Mouse (Mus musculus): Measurements from ENCODE around the gene Slc12a3. TPM values are rescaled to one million over a fixed set of nuclear protein-coding genes. Genes with fewer than 3 reads are reported as not detected.

Gene Slc12a3
- polyA plus RNA-seq, 1 experiment from 2014 or later, result 0.08 TPM

DNA sequence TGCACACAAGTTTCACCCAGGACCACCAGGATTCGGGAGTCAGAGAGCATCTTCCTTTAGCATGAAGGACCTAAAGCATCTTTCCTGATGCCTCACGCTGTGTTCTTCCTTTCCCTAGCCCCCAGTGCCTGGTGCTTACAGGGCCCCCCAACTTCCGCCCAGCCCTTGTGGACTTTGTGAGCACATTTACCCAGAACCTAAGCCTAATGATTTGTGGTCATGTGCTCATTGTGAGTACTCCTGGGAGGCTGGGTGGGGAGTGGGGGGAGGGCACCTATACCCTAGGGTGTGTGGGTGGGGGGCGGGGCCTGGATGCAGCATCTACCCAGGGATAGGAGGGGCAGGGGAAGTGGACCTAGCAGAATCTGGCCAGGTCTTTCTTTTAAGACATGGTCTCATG is 16.7 kb downstream of the Slc12a3 start:
- Histone ChIP-seq H3K4me3 (ENCODE audit: low read length) (no peak overlapping the region), H3K4me1 (replicated peaks; ENCODE audit: control insufficient read depth, insufficient read depth, low read length) (no peaks in the 10 kb centered on the region), H3K27ac (ENCODE audit: low read length) (no peak overlapping the region), H3K27me3 (ENCODE audit: control insufficient read depth, insufficient read depth, low read depth, low read length) (no peaks in the 10 kb centered on the region), H3K9ac (ENCODE audit: low read length) (no peak overlapping the region), H3K4me2 (ENCODE audit: low read depth, low read length) (no peak overlapping the region), H3K36me3 (ENCODE audit: control insufficient read depth, insufficient read depth, low read length) (no peaks in the 10 kb centered on the region), H3K9me3 (ENCODE audit: control insufficient read depth, low read length) (no peaks in the 10 kb centered on the region)
- WGBS, result 80% methylated on average over 4 of the region's 4 CpGs
- ATAC-seq (ENCODE audit: low read depth), result no peak

DNA sequence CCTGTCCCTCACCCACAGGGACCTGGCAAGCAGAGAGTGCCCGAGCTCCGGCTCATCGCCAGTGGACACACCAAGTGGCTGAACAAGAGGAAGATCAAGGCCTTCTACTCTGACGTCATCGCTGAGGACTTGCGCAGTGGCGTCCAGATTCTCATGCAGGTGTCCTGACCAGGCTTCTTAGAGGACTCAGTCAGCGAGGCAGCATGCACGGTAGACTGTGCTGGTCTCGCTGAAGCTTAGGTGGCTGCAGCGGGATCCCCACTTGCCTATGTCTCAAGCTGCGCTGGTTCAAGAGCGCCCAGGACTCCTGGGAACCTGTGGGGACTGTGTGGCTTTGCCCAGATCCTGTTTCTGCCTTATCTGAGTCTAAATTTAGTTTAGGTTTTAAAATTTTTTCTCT is 17.3 kb downstream of the Slc12a3 start:
- Histone ChIP-seq H3K9ac (ENCODE audit: low read length) (no peak overlapping the region), H3K27ac (ENCODE audit: low read length) (no peak overlapping the region), H3K4me1 (replicated peaks; ENCODE audit: control insufficient read depth, insufficient read depth, low read length) (no peaks in the 10 kb centered on the region), H3K9me3 (ENCODE audit: control insufficient read depth, low read length) (no peaks in the 10 kb centered on the region), H3K27me3 (ENCODE audit: control insufficient read depth, insufficient read depth, low read depth, low read length) (no peaks in the 10 kb centered on the region), H3K36me3 (ENCODE audit: control insufficient read depth, insufficient read depth, low read length) (no peaks in the 10 kb centered on the region), H3K4me3 (ENCODE audit: low read length) (no peak overlapping the region), H3K4me2 (ENCODE audit: low read depth, low read length) (no peak overlapping the region)
- no peak for ATAC-seq (ENCODE audit: low read depth)
- WGBS, result 88% methylated on average over 13 of the region's 13 CpGs

DNA sequence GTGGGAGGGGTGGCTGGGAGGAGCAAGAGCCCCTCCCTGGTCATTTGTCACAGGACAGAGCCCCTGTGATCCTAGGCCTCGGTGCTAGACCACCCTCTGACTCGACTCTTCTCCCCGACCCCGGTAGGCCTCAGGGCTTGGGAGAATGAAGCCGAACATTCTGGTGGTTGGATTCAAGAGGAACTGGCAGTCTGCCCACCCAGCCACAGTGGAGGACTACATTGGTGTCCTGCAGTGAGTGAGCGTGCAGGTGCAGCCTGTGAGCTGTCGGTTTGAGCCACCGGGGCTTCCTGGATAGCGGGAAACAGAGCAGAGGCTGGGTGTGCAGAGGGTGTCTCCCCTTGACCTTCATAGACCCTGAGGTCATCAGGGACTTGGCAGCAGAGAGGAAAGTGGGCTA is 19.4 kb downstream of the Slc12a3 start:
- Histone ChIP-seq H3K9ac (ENCODE audit: low read length) (no peak overlapping the region), H3K4me1 (replicated peaks; ENCODE audit: control insufficient read depth, insufficient read depth, low read length) (no peaks in the 10 kb centered on the region), H3K4me3 (ENCODE audit: low read length) (no peak overlapping the region), H3K27me3 (ENCODE audit: control insufficient read depth, insufficient read depth, low read depth, low read length) (no peaks in the 10 kb centered on the region), H3K4me2 (ENCODE audit: low read depth, low read length) (no peak overlapping the region), H3K36me3 (ENCODE audit: control insufficient read depth, insufficient read depth, low read length) (no peaks in the 10 kb centered on the region), H3K9me3 (ENCODE audit: control insufficient read depth, low read length) (no peaks in the 10 kb centered on the region), H3K27ac (ENCODE audit: low read length) (no peak overlapping the region)
- 43% methylated on average over 9 of the region's 9 CpGs for WGBS
- ATAC-seq (ENCODE audit: low read depth), result 0 out of 2 replicates have a peak, but pooled peaks have one; percentile 21

DNA sequence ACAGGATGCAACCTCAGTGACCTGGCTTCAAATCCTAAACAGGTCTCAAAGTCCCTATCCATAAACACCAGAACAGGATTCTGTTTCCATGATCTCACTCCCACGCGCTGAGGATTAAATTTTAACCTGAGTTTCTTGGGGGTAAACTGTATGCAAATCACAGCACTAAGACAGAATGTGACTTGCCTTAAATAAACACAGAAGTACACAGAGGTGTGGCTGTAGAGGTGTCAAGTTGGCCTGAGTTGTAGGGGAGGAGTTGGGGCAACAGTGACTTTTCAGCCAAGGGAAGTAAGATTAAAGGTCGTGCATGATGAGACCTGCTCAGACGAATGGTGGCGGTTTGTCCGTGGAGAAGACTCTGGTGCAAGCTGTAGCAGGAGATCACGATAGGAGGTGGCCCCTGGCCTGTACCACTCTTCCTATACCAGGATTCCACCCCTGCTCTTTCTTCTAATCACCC is 25.1 kb downstream of the Slc12a3 start:
- Histone ChIP-seq H3K4me1 (replicated peaks; ENCODE audit: control insufficient read depth, insufficient read depth, low read length) (peaks cover 12% of the 10 kb centered on the region), H3K4me3 (ENCODE audit: low read length) (no peak overlapping the region), H3K27me3 (ENCODE audit: control insufficient read depth, insufficient read depth, low read depth, low read length) (no peaks in the 10 kb centered on the region), H3K27ac (ENCODE audit: low read length) (peak overlapping the region; percentile 39), H3K9me3 (ENCODE audit: control insufficient read depth, low read length) (no peaks in the 10 kb centered on the region), H3K4me2 (ENCODE audit: low read depth, low read length) (no peak overlapping the region), H3K36me3 (ENCODE audit: control insufficient read depth, insufficient read depth, low read length) (no peaks in the 10 kb centered on the region), H3K9ac (ENCODE audit: low read length) (no peak overlapping the region)
- no peak; the same call in 1 of the 2 replicates for ATAC-seq (ENCODE audit: low read depth)
- 68% methylated on average over 7 of the region's 7 CpGs for WGBS

DNA sequence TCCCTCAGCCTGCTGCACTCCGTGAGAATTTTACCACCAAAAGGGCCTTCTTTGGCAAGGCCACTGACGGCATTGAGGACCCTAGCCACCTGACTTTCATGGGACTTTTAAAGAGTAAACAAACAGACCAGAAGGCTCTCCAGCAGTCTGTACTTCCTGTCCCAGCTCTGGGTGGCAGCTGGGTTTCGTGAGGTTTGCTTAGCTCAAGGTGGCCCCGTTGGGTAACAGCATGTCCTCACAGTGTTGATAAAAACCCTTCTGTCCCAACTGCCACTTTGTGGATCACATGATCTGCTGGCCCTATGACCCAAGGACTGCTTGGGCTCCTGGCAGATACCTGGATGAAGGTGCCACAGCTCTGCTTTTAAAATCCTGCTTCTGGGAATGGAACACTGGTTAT is 25.6 kb downstream of the Slc12a3 start:
- peak; percentile 44 for ATAC-seq (ENCODE audit: low read depth)

DNA sequence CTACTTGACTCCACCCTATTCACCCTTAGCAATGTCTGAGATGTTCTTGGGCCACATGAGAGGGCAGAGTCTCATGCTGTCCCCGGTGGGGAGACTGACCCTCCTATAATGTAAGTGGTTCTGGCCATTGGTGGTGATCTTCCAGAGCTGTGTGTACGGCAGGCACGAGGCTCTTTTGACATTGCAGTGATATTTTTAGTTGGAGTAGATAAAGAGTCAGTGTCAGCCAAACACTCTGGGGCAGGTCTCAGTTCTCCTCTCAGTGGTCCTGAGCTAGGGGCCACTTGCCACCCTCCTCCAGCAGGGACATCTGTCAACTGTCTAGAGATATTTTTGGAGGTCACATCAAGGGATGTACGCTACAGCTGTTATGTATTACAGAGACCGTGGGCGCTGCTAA is 28.2 kb downstream of the Slc12a3 start:
- Histone ChIP-seq H3K4me1 (replicated peaks; ENCODE audit: control insufficient read depth, insufficient read depth, low read length) (peaks cover 16% of the 10 kb centered on the region), H3K36me3 (ENCODE audit: control insufficient read depth, insufficient read depth, low read length) (no peaks in the 10 kb centered on the region), H3K4me3 (ENCODE audit: low read length) (no peak overlapping the region), H3K9ac (ENCODE audit: low read length) (no peak overlapping the region), H3K4me2 (ENCODE audit: low read depth, low read length) (no peak overlapping the region), H3K27ac (ENCODE audit: low read length) (no peak overlapping the region), H3K27me3 (ENCODE audit: control insufficient read depth, insufficient read depth, low read depth, low read length) (no peaks in the 10 kb centered on the region), H3K9me3 (ENCODE audit: control insufficient read depth, low read length) (no peaks in the 10 kb centered on the region)
- WGBS, result 56% methylated on average over 6 of the region's 6 CpGs
- no peak for ATAC-seq (ENCODE audit: low read depth)

More for the DNA sequence above, 25.6 kb downstream of the Slc12a3 start:
- Histone ChIP-seq H3K9me3 (ENCODE audit: control insufficient read depth, low read length) (no peaks in the 10 kb centered on the region), H3K4me1 (replicated peaks; ENCODE audit: control insufficient read depth, insufficient read depth, low read length) (peaks cover 14% of the 10 kb centered on the region), H3K4me3 (ENCODE audit: low read length) (no peak overlapping the region), H3K27ac (ENCODE audit: low read length) (peak overlapping the region; percentile 45), H3K27me3 (ENCODE audit: control insufficient read depth, insufficient read depth, low read depth, low read length) (no peaks in the 10 kb centered on the region), H3K9ac (ENCODE audit: low read length) (no peak overlapping the region), H3K36me3 (ENCODE audit: control insufficient read depth, insufficient read depth, low read length) (no peaks in the 10 kb centered on the region), H3K4me2 (ENCODE audit: low read depth, low read length) (no peak overlapping the region)
- WGBS, result 25% methylated on average over 4 of the region's 4 CpGs

DNA sequence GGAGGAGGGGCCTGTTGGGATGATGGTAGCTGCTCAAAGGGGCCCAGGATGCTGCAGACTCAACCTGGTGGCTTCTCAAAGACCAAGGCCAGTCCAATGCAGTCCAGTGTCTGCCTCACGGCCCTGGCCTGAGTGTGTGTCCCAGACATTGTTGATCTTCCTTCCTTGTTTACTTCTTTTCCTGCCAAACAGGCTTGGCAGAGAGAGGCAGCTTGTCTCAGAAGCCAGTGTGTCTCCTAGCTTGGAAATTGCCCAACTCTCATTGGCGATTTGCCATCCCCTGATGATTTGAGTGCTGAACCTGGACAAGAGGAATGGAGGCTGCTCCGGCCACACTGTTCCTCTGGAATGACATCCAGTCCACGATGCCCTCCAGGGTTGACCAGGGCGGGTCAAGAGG is 29.5 kb downstream of the Slc12a3 start:
- Histone ChIP-seq H3K4me1 (replicated peaks; ENCODE audit: control insufficient read depth, insufficient read depth, low read length) (peaks cover 29% of the 10 kb centered on the region), H3K9me3 (ENCODE audit: control insufficient read depth, low read length) (no peaks in the 10 kb centered on the region), H3K4me2 (ENCODE audit: low read depth, low read length) (no peak overlapping the region), H3K4me3 (ENCODE audit: low read length) (no peak overlapping the region), H3K36me3 (ENCODE audit: control insufficient read depth, insufficient read depth, low read length) (no peaks in the 10 kb centered on the region), H3K27ac (ENCODE audit: low read length) (0 out of 2 replicates have a peak overlapping the region, but pooled peaks have one; percentile 24), H3K27me3 (ENCODE audit: control insufficient read depth, insufficient read depth, low read depth, low read length) (no peaks in the 10 kb centered on the region), H3K9ac (ENCODE audit: low read length) (no peak overlapping the region)
- WGBS, result 24% methylated on average over 5 of the region's 5 CpGs
- ATAC-seq (ENCODE audit: low read depth), result peak; percentile 54

DNA sequence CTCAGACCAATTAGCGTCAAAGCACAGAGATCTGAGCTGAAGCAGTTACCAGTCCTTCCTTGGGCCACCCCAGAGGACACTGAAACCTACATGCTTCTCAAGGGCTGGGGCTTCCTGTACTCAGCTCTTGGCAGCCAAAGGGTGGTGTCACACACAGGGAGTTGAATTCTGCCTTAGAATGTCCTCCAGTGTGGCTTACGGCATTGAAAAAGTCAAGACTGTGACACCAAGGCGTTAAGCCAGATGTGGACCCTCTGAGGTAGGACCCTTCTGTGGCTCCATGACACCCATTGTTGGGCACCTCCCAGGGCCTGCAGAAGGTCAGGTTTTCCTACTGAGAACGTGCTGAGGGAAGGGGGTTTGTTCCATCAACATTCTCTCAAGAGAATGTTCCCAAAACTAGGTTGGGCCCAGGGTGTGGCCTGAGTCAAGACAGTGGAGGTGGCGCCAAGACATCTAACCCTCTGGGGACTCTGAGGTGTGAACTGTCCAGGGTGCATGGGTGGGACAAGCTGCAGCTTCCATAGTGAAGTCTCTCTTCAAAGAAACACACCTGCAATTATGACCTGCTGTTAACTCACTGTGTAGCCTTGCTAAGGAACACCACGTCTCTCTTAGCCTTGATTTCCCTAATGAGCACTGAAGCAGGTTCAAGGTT is 32.9 kb downstream of the Slc12a3 start:
- no peaks in the 10 kb centered on the region for H3K27me3 ChIP-seq (ENCODE audit: control insufficient read depth, insufficient read depth, low read depth, low read length)
- H3K4me1 ChIP-seq (replicated peaks; ENCODE audit: control insufficient read depth, insufficient read depth, low read length), result peaks cover 35% of the 10 kb centered on the region
- WGBS, result 82% methylated on average over 6 of the region's 6 CpGs
- no peaks in the 10 kb centered on the region for H3K9me3 ChIP-seq (ENCODE audit: control insufficient read depth, low read length)
- no peak overlapping the region for H3K27ac ChIP-seq (ENCODE audit: low read length)
- no peak overlapping the region for H3K9ac ChIP-seq (ENCODE audit: low read length)
- no peaks in the 10 kb centered on the region for H3K36me3 ChIP-seq (ENCODE audit: control insufficient read depth, insufficient read depth, low read length)
- no peak overlapping the region for H3K4me2 ChIP-seq (ENCODE audit: low read depth, low read length)
- H3K4me3 ChIP-seq (ENCODE audit: low read length), result no peak overlapping the region
- no peak for ATAC-seq (ENCODE audit: low read depth)

DNA sequence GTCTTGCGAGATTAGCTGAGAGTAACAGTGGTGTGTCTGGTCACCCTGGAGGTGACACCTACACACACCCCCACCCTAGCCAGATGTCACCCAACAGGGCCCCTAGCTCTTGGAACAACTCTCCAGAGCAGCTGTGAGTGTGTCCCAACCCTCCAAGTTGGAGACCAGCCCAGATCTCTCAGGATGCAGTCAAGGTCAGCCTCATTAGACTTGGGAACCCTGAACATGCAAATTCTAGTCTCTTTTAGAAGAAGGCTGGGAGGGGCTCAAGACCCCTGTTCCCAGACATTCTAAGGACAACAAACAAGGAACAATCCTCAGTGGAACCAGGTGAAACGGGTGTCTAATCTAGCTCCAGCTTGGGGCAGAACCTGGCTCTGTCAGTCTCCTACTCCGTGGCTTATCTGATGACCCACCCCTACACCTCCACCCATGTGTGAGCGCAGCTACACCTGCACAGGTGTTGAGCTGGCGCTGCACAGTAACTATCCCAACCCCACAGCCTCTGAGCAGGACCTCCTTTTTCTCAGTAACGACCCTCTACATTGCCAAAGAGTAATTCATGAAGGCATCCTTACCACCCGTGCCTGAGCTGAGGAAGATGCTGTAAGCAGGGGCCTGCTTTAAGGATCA is 33.7 kb downstream of the Slc12a3 start:
- Histone ChIP-seq H3K4me1 (replicated peaks; ENCODE audit: control insufficient read depth, insufficient read depth, low read length) (peaks cover 31% of the 10 kb centered on the region), H3K27ac (ENCODE audit: low read length) (peak overlapping the region; percentile 33), H3K4me3 (ENCODE audit: low read length) (no peak overlapping the region), H3K9ac (ENCODE audit: low read length) (no peak overlapping the region), H3K9me3 (ENCODE audit: control insufficient read depth, low read length) (no peaks in the 10 kb centered on the region), H3K4me2 (ENCODE audit: low read depth, low read length) (no peak overlapping the region), H3K36me3 (ENCODE audit: control insufficient read depth, insufficient read depth, low read length) (no peaks in the 10 kb centered on the region), H3K27me3 (ENCODE audit: control insufficient read depth, insufficient read depth, low read depth, low read length) (no peaks in the 10 kb centered on the region)
- 61% methylated on average over 7 of the region's 7 CpGs for WGBS
- peak; percentile 67 for ATAC-seq (ENCODE audit: low read depth)

All from lung, embryonic 16.5 days (tissue).